ENCODE assay signal across 9 mouse cellular contexts in the genomic region with DNA sequence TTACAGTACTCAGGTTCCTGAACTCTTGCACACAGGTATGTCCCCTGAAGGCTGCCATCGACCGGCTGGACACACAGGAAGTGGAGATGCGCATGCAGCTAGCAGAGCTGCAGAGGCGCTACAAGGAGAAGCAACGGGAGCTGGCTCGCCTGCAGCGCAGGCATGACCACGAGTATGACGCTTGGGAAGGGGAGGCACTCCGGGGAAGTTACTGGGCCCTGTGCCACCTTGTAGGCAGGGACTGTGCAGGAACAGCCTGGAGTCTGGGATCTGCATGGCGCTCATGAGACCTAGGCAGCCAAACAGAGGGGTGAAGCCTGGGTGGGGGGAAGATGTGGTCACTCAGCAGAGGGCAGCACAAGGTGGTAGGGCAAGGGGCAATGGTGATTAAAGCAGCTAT. TPM values are rescaled to one million over a fixed set of nuclear protein-coding genes. Genes with fewer than 3 reads are reported as not detected.
DNase-seq lines count a peak whose midpoint lies in the region; ATAC-seq lines count a peak whose summit lies in the region.
"Had no signal": no experiment of that assay in that cellular context is flagged by ENCODE, and none has a peak within 500 bp of the region (broad histone marks: within the 10 kb centered on the region; RNA-seq: fewer than 3 reads in every experiment).

No protein-coding gene starts in this region.

- no peak for ATAC-seq in midbrain, embryonic 14.5 days (ENCODE audit: low FRiP score, low TSS enrichment)

- H3K9ac ChIP-seq in midbrain, embryonic 14.5 days (replicated peaks; ENCODE audit: low read length) = no peak overlapping the region; the same call in 1 of the 2 replicates

- H3K27ac ChIP-seq in midbrain, embryonic 14.5 days (replicated peaks; ENCODE audit: low read depth, low read length) = peak overlapping the region; percentile 78; the same call in 1 of the 2 replicates

- 86% methylated on average over 11 of the region's 11 CpGs for WGBS in midbrain, embryonic 14.5 days

- no peaks in the 10 kb centered on the region for H3K9me3 ChIP-seq in midbrain, embryonic 14.5 days (ENCODE audit: control insufficient read depth, low read length)
- H3K9me3 ChIP-seq: megakaryocyte, embryonic 14.5 days had no signal

- no peaks in the 10 kb centered on the region for H3K27me3 ChIP-seq in midbrain, embryonic 14.5 days (ENCODE audit: control insufficient read depth, insufficient read depth, low read length)

- H3K4me2 ChIP-seq in midbrain, embryonic 14.5 days (ENCODE audit: low read length) = no peak overlapping the region

- H3K4me1 ChIP-seq in midbrain, embryonic 14.5 days (ENCODE audit: control insufficient read depth, insufficient read depth, low read length) = peaks cover 18% of the 10 kb centered on the region

- DNase-seq in adrenal gland, postnatal 14 days = peak; percentile 76
- no peak for DNase-seq in adrenal gland, adult 18-20 months (ENCODE audit: low spot score in 2 of 2)
- peak; percentile 53 to 63 for DNase-seq in left cerebral cortex, postnatal 14 days (ENCODE audit: low spot score in 2 of 2)
- no peak for DNase-seq in left cerebral cortex, postnatal 4 days
- peak; percentile 35 to 72 for DNase-seq in layer of hippocampus, adult 18-20 months (ENCODE audit: low spot score in 2 of 2)
- no peak for DNase-seq in midbrain, embryonic 14.5 days
- DNase-seq in yolk sac, embryonic 10.5 days (ENCODE audit: low spot score) = no peak
- no peak for DNase-seq in urinary bladder, adult 2 months (ENCODE audit: low spot score)

- no peak overlapping the region for H3K4me3 ChIP-seq in midbrain, embryonic 14.5 days (replicated peaks; ENCODE audit: low read depth, low read length)
- H3K4me3 ChIP-seq: megakaryocyte, embryonic 14.5 days had no signal

- intact Hi-C loops in left cerebral cortex, postnatal 14 days (cut with DNase I) = no loop called here
- intact Hi-C loops in left cerebral cortex, postnatal 4 days (cut with DNase I) = no loop called here

- peaks cover 97% of the 10 kb centered on the region for H3K36me3 ChIP-seq in midbrain, embryonic 14.5 days (ENCODE audit: control insufficient read depth, insufficient read depth, low read length)

RNA-seq across cellular contexts. Expression of a gene that starts 46.6 kb away (rescaled TPM):
- total RNA-seq in adrenal gland, postnatal 14 days (2021) = 12.4 and 17.2 TPM in 2 replicates
- total RNA-seq in adrenal gland, adult 18-20 months (2021) = 1 to 10 TPM; 7.8 to 8.9 TPM
- total RNA-seq in left cerebral cortex, postnatal 14 days (2021) = 10 to 100 TPM; 16.4 to 17.6 TPM
- 10 to 100 TPM; 36.5 to 39.5 TPM for total RNA-seq in left cerebral cortex, postnatal 4 days (2021)
- 10 to 100 TPM; 17.6 to 19.0 TPM for total RNA-seq in layer of hippocampus, adult 18-20 months (2021)
- 20.0 and 25.9 TPM in 2 replicates for polyA plus RNA-seq in midbrain, embryonic 14.5 days (2014; fragmentation: Nextera tagmentation; extraction: Ambion mirVana)
- 4.3 and 8.2 TPM in 2 replicates for polyA plus RNA-seq in urinary bladder, adult 2 months (2012; rRNA removed)

Comparison
In these comparisons a context has a peak if more than half of its experiments do, and no peak if none do; other contexts are left out.
1. DNase-seq: peak in adrenal gland, postnatal 14 days (single experiment), left cerebral cortex, postnatal 14 days (2 of 2) and layer of hippocampus, adult 18-20 months (2 of 2); none in adrenal gland, adult 18-20 months (0 of 2), left cerebral cortex, postnatal 4 days (single experiment), midbrain, embryonic 14.5 days (single experiment), yolk sac, embryonic 10.5 days (single experiment) and urinary bladder, adult 2 months (single experiment).